Mouse (Mus musculus): ENCODE results near the gene Ccdc93. TPM values are rescaled to one million over a fixed set of nuclear protein-coding genes. Genes with fewer than 3 reads are reported as not detected.

Ccdc93 gene
- polyA plus RNA-seq, 1 experiment from 2014 or later = 12.0 TPM

DNA sequence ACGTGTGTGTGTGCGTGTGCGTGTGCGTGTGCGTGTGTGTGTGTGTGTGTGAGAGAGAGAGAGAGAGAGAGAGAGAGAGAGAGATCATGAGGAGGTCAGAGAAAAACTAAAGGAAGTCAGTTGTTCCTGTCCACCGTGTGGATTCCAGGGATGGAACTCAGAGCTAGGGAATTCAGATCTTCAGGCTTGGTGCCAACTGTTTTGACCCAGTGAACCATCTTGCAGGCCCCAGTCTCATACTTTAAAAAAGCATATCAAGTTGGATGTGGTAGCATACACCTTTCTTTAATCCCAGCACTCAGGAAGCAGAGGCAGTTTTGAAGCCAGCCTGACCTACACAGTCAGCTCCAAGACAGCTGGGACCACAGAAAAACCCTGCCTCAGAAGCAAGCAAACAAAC, 98.4 kb downstream of the Ccdc93 start:
- no peak overlapping the region for H3K4me3 ChIP-seq
- H3K27me3 ChIP-seq (replicated peaks) = peaks cover 38% of the 10 kb centered on the region
- no peaks in the 10 kb centered on the region for H3K36me3 ChIP-seq
- peaks cover 16% of the 10 kb centered on the region for H3K4me1 ChIP-seq
- H3K4me2 ChIP-seq (replicated peaks) = no peak overlapping the region
- H3K9me3 ChIP-seq = no peaks in the 10 kb centered on the region
- no peak for ATAC-seq (ENCODE audit: low FRiP score, low read depth)
- no peak overlapping the region for H3K9ac ChIP-seq
- no peak overlapping the region for H3K27ac ChIP-seq
- WGBS = 89% methylated on average over 6 of the region's 6 CpGs

DNA sequence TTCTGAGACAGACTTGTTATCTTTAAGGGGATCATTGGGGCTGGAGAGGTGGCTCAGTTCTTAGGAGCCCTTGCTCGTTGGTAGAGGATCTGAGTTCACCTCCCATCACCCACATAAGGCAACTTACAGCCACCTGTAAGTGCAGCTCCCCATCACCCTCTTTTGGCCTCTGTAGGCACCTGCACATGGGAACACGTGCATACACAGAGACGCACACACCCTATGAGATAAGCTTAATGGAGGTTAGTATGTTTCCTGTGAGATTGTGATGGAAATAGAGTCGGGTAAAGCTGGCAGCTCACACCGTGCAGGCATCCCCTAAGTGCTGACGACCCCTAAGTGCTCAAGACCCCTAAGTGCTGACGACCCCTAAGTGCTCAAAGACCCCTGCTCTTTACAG, 100.6 kb downstream of the Ccdc93 start:
- no peaks in the 10 kb centered on the region for H3K36me3 ChIP-seq
- ATAC-seq (ENCODE audit: low FRiP score, low read depth) = no peak
- peaks cover 28% of the 10 kb centered on the region for H3K27me3 ChIP-seq (replicated peaks)
- H3K4me3 ChIP-seq = no peak overlapping the region
- H3K4me1 ChIP-seq = peaks cover 16% of the 10 kb centered on the region
- WGBS = 69% methylated on average over 7 of the region's 7 CpGs
- no peaks in the 10 kb centered on the region for H3K9me3 ChIP-seq
- H3K4me2 ChIP-seq (replicated peaks) = no peak overlapping the region
- no peak overlapping the region for H3K9ac ChIP-seq
- H3K27ac ChIP-seq = no peak overlapping the region

DNA sequence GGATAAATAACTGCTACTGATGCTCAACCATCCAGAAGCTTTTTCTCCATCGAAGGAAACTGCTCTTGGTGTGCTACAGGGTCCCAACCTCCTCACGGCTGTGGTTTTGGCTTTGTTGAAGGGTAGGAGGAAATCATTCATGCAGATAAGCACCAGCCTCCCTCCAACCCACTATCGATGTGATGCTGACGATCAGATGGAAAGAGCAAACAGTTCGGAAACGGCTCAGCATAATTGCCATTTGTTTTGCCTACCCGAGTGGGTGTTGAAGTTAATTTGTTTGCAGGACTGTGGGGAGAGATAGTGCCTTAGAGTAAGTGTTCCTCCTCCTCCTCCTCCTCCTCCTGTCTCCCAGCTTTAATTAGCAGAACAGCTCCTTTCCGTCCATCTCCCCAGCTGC, 109.5 kb downstream of the Ccdc93 start:
- Histone ChIP-seq H3K36me3 (no peaks in the 10 kb centered on the region), H3K4me2 (replicated peaks) (no peak overlapping the region), H3K4me3 (no peak overlapping the region), H3K4me1 (no peaks in the 10 kb centered on the region), H3K9ac (no peak overlapping the region), H3K27me3 (replicated peaks) (no peaks in the 10 kb centered on the region), H3K27ac (no peak overlapping the region), H3K9me3 (no peaks in the 10 kb centered on the region)
- 84% methylated on average over 8 of the region's 8 CpGs for WGBS
- ATAC-seq (ENCODE audit: low FRiP score, low read depth) = no peak

DNA sequence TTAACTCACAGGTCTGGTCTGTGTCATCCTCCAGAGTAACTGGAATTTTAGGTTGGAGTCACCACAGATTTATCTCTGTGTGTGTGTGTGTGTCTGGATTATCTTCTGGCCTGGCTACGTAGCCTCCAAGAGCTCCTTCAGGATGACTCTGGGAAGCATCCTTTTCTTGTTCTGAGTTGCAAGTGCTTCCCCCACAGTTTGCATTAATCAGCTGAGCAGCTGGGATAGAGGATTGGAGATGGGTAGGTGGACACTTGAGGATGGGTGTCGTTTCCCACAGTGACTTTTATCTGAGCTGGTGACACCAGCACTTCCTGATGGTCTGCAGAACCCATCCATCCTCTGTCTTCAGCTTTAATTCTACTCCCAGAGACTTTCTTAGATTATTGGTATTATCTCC, 116.0 kb downstream of the Ccdc93 start:
- Histone ChIP-seq H3K4me2 (replicated peaks) (no peak overlapping the region), H3K27ac (no peak overlapping the region), H3K27me3 (replicated peaks) (no peaks in the 10 kb centered on the region), H3K9me3 (no peaks in the 10 kb centered on the region), H3K4me3 (no peak overlapping the region), H3K9ac (no peak overlapping the region), H3K36me3 (peaks cover 13% of the 10 kb centered on the region), H3K4me1 (no peaks in the 10 kb centered on the region)
- ATAC-seq (ENCODE audit: low FRiP score, low read depth) = no peak
- WGBS = 89% methylated on average over 2 of the region's 2 CpGs

DNA sequence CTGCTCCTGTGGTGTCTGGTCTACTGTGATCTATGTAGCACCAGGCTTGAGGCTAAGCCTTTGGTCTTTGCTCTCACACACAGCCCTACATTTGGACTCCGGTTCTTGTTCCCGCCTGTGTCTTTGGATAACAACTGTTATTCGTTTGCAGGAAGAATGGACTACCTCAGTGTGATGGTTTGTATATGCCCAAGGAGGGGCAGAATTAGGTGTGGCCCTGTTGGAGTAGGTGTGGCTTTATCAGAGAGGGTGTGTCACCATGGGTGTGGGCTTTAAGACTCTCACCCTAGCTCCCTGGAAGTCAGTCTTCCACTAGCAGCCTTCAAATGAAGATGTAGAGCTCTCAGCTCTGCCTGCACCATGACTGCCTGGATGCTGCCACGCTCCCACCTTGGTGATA, 117.8 kb downstream of the Ccdc93 start:
- Histone ChIP-seq H3K27me3 (replicated peaks) (no peaks in the 10 kb centered on the region), H3K9me3 (no peaks in the 10 kb centered on the region), H3K36me3 (peaks cover 28% of the 10 kb centered on the region), H3K4me3 (no peak overlapping the region), H3K9ac (no peak overlapping the region), H3K4me2 (replicated peaks) (no peak overlapping the region), H3K4me1 (no peaks in the 10 kb centered on the region), H3K27ac (no peak overlapping the region)
- 92% methylated on average over 4 of the region's 4 CpGs for WGBS
- ATAC-seq (ENCODE audit: low FRiP score, low read depth) = no peak

DNA sequence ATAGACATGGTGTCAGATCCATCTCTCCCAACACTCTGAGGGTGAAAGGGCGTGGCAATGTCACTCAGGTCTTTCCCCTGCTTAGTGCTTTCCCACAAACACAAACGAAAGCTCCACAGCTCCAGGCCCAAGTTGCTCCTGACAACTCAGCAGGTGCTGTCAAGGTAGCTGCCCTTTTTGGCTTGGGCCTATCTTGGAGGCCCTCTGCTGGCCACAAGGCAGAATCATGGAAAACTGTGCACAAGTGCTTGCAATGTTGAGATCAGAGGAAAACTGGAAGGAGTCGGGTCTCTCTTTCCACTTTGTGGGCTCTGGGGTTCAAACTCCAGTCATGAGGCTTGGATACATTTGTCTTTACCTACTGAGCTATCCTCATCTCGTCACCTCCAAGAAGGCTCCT, 118.6 kb downstream of the Ccdc93 start:
- no peak overlapping the region for H3K4me2 ChIP-seq (replicated peaks)
- peaks cover 34% of the 10 kb centered on the region for H3K36me3 ChIP-seq
- H3K4me3 ChIP-seq = no peak overlapping the region
- H3K27ac ChIP-seq = no peak overlapping the region
- no peaks in the 10 kb centered on the region for H3K9me3 ChIP-seq
- H3K27me3 ChIP-seq (replicated peaks) = no peaks in the 10 kb centered on the region
- no peaks in the 10 kb centered on the region for H3K4me1 ChIP-seq
- no peak for ATAC-seq (ENCODE audit: low FRiP score, low read depth)
- 78% methylated on average over 4 of the region's 4 CpGs for WGBS
- H3K9ac ChIP-seq = no peak overlapping the region

DNA sequence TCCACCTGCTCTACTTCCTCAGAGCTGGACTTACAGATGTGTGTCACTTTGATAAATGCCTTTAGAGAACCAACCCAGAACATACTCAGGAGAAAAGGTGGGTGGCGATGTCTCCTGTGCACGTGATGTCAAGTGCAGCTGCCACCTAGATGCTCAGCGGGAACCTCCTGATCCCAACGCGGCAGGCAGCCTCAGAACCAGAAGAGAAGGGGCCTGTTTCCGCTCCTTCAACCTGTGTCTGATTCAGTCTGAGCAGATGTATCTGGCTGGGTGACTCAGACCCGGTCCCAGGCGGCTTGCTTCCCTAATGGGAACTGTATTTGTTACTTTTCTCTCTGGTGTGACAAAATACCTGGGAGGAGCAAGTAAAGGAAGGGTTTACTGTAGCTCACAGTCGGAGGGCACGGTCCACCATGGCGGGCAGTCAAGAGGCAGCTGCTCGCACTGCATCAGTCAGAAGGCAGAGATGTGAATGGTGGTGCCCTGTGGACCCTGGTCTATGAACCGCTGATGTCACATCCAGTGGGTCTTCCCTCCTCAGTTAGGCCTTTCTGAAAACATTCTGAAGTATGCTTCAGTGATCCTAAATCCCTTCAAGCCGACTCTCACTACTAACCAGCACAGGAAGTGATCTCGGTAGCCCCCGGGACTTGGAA, 120.1 kb downstream of the Ccdc93 start:
- Histone ChIP-seq H3K27ac (no peak overlapping the region), H3K27me3 (replicated peaks) (no peaks in the 10 kb centered on the region), H3K36me3 (peaks cover 49% of the 10 kb centered on the region), H3K9me3 (no peaks in the 10 kb centered on the region), H3K4me3 (no peak overlapping the region), H3K9ac (no peak overlapping the region), H3K4me1 (no peaks in the 10 kb centered on the region), H3K4me2 (replicated peaks) (no peak overlapping the region)
- 89% methylated on average over 16 of the region's 16 CpGs for WGBS
- no peak for ATAC-seq (ENCODE audit: low FRiP score, low read depth)

DNA sequence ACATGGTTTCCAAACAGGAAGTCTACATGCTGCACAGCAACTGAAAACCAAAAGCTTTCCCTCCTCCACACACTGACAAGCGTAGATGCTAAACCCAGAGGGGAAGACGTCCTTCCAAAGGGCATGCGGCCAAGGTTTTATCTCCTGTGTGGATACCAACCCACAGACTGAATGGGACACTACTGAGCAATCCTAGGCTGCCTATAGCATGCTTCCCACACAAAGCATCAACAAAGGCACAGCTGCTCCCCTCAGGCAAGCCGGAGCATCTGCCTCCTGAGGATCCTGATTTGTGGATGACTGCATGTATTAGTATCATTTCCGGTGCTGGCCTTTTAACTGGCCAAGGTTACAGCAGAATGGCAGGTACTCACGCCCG, 120.6 kb downstream of the Ccdc93 start:
- WGBS = 79% methylated on average over 7 of the region's 7 CpGs

More for the DNA sequence above, 120.6 kb downstream of the Ccdc93 start:
- 0 out of 2 replicates have a peak, but pooled peaks have one; percentile 15 for ATAC-seq (ENCODE audit: low FRiP score, low read depth)
- H3K27ac ChIP-seq = no peak overlapping the region
- no peak overlapping the region for H3K9ac ChIP-seq
- H3K9me3 ChIP-seq = no peaks in the 10 kb centered on the region
- no peaks in the 10 kb centered on the region for H3K27me3 ChIP-seq (replicated peaks)
- peaks cover 54% of the 10 kb centered on the region for H3K36me3 ChIP-seq
- H3K4me1 ChIP-seq = no peaks in the 10 kb centered on the region
- H3K4me2 ChIP-seq (replicated peaks) = no peak overlapping the region
- H3K4me3 ChIP-seq = no peak overlapping the region

Other genes starting within 250 kb of the Ccdc93 start
- gene Insig2, start 98.5 kb upstream of the Ccdc93 start, polyA plus RNA-seq (2016; fragmentation: Nextera tagmentation; extraction: Ambion mirVana) = 25.8 and 33.8 TPM in 2 replicates
- gene Htr5b, start 97.4 kb downstream of the Ccdc93 start, polyA plus RNA-seq (2016; fragmentation: Nextera tagmentation; extraction: Ambion mirVana) = 0.13 and 0.20 TPM in 2 replicates
- 55.9 and 60.5 TPM in 2 replicates for gene Ddx18, start 136.9 kb downstream of the Ccdc93 start, polyA plus RNA-seq (2016; fragmentation: Nextera tagmentation; extraction: Ambion mirVana)